Mouse (Mus musculus): ENCODE data around the gene Gnl3l.

The Gnl3l gene

GRCm38 (mm10) chrX:151016938-151017877 is at the start of gene Gnl3l:
TSS of gene Gnl3l (minus strand) at chrX:151017322.
- peak; percentile 92 for DNase-seq (ENCODE audit: low spot score)

GRCm38 (mm10) chrX:151066071-151066666 is 49.0 kb upstream of the Gnl3l start:
- no peak for DNase-seq (ENCODE audit: low spot score)

- no peak for DNase-seq (ENCODE audit: low spot score)
Measured at GRCm38 (mm10) chrX:151061615-151062299, 44.6 kb upstream of the Gnl3l start.

GRCm38 (mm10) chrX:151059346-151059745 is 42.2 kb upstream of the Gnl3l start:
- DNase-seq (ENCODE audit: low spot score) = no peak

- no peak for DNase-seq (ENCODE audit: low spot score)
Measured at GRCm38 (mm10) chrX:151055559-151055958, 38.4 kb upstream of the Gnl3l start.

- no peak for DNase-seq (ENCODE audit: low spot score)
Measured at GRCm38 (mm10) chrX:151054489-151054888, 37.4 kb upstream of the Gnl3l start.

- no peak for DNase-seq (ENCODE audit: low spot score)
Measured at GRCm38 (mm10) chrX:151050337-151050736, 33.2 kb upstream of the Gnl3l start.

- DNase-seq (ENCODE audit: low spot score) = no peak
Measured at GRCm38 (mm10) chrX:151049661-151050215, 32.6 kb upstream of the Gnl3l start.

GRCm38 (mm10) chrX:151047431-151048058 is 30.4 kb upstream of the Gnl3l start:
- peak; percentile 2 for DNase-seq (ENCODE audit: low spot score)

- DNase-seq (ENCODE audit: low spot score) = no peak
Measured at GRCm38 (mm10) chrX:151046777-151047430, 29.8 kb upstream of the Gnl3l start.

GRCm38 (mm10) chrX:151046321-151046720 is 29.2 kb upstream of the Gnl3l start:
- no peak for DNase-seq (ENCODE audit: low spot score)

GRCm38 (mm10) chrX:151045850-151046249 is 28.7 kb upstream of the Gnl3l start, which contains the start of gene Fgd1:
TSS of gene Fgd1 (plus strand) at chrX:151046150.
- no peak for DNase-seq (ENCODE audit: low spot score)

- no peak for DNase-seq (ENCODE audit: low spot score)
Measured at GRCm38 (mm10) chrX:151041223-151041622, 24.1 kb upstream of the Gnl3l start.

GRCm38 (mm10) chrX:151031400-151031799 is 14.3 kb upstream of the Gnl3l start:
- no peak for DNase-seq (ENCODE audit: low spot score)

GRCm38 (mm10) chrX:151018798-151019197 is 1.7 kb upstream of the Gnl3l start:
- DNase-seq (ENCODE audit: low spot score) = no peak

GRCm38 (mm10) chrX:151017897-151018296 is 775 bp upstream of the Gnl3l start:
- no peak for DNase-seq (ENCODE audit: low spot score)

GRCm38 (mm10) chrX:150996775-150997174 is 20.3 kb downstream of the Gnl3l start:
- no peak for DNase-seq (ENCODE audit: low spot score)

GRCm38 (mm10) chrX:150981621-150982020 is 35.5 kb downstream of the Gnl3l start:
- no peak for DNase-seq (ENCODE audit: low spot score)

- no peak for DNase-seq (ENCODE audit: low spot score)
Measured at GRCm38 (mm10) chrX:150975424-150975823, 41.7 kb downstream of the Gnl3l start.

- no peak for DNase-seq (ENCODE audit: low spot score)
Measured at GRCm38 (mm10) chrX:150963027-150963426, 54.1 kb downstream of the Gnl3l start.

- no peak for DNase-seq (ENCODE audit: low spot score)
Measured at GRCm38 (mm10) chrX:150960702-150961101, 56.4 kb downstream of the Gnl3l start.
